Mouse (Mus musculus): ENCODE data around the gene Tjp3. TPM values are rescaled to one million over a fixed set of nuclear protein-coding genes. Genes with fewer than 3 reads are reported as not detected.
A peak's percentile ranks its signal among the peaks of the same experiment; 100 is the strongest.

The Tjp3 gene
- polyA plus RNA-seq, 1 experiment = 0.17 TPM

DNA sequence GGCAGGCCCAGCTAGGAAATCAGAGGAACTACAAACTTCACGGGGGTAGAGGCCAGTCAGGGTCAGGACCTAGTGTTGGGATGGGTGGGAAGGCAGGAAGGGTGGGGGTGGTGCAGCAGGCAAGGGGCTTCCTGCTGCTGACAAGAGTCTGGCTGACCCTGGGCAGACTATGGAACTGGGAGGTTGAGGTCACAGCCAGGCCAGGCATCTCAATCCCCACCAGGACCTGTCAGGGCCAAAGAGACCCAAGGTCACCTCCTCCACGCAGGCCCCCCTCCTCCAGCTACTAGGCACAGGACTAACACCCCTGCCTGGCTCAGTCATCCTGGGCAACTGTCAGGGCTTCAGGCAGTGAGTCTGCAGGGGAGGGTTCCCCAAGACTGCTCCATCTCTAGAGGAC, 36.6 kb upstream of the Tjp3 start:
- Histone ChIP-seq H3K4me1 (ENCODE audit: control insufficient read depth, insufficient read depth, low read length) (no peaks in the 10 kb centered on the region), H3K4me3 (ENCODE audit: insufficient read depth, low read length) (no peak overlapping the region), H3K27ac (ENCODE audit: insufficient read depth, low read length) (no peak overlapping the region)
- no peak for TF ChIP-seq POLR2A (IDR thresholded peaks at IDR 0.05; ENCODE audit: extremely low read depth, insufficient read depth, low read length)
- TF ChIP-seq CTCF (IDR thresholded peaks at IDR 0.05; ENCODE audit: extremely low read depth, insufficient read depth, low read length) = no peak

DNA sequence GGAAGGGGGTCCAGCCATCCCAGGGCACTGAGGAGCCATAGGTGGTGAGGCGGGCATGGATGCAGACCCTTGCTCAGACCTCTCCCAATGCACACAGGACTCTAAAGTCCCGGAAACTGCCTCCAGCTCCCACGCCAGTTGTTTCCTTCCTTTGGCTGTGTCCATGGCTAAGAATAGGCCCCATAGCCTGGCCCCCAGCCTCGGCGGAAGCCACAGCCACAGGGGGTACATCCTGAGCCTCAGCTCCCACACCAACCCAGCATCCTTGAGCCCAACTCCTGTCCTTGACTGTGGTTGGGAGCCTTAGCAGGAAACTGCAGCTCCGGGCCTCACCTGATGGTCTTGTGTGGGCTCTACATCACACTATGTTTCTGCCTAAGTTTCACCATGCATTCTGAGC, 35.5 kb upstream of the Tjp3 start:
- no peaks in the 10 kb centered on the region for H3K4me1 ChIP-seq (ENCODE audit: control insufficient read depth, insufficient read depth, low read length)
- peak overlapping the region; percentile 74 for H3K27ac ChIP-seq (ENCODE audit: insufficient read depth, low read length)
- TF ChIP-seq CTCF (IDR thresholded peaks at IDR 0.05; ENCODE audit: extremely low read depth, insufficient read depth, low read length) = no peak
- no peak for TF ChIP-seq POLR2A (IDR thresholded peaks at IDR 0.05; ENCODE audit: extremely low read depth, insufficient read depth, low read length)
- no peak overlapping the region for H3K4me3 ChIP-seq (ENCODE audit: insufficient read depth, low read length)

- no peak overlapping the region for H3K4me3 ChIP-seq (ENCODE audit: insufficient read depth, low read length)
- TF ChIP-seq CTCF (IDR thresholded peaks at IDR 0.05; ENCODE audit: extremely low read depth, insufficient read depth, low read length) (no peak), POLR2A (IDR thresholded peaks at IDR 0.05; ENCODE audit: extremely low read depth, insufficient read depth, low read length) (no peak)
- no peak overlapping the region for H3K27ac ChIP-seq (ENCODE audit: insufficient read depth, low read length)
- H3K4me1 ChIP-seq (ENCODE audit: control insufficient read depth, insufficient read depth, low read length) = no peaks in the 10 kb centered on the region
These were observed 34.4 kb upstream of the Tjp3 start for GRCm38 (mm10) chr10:81325781-81326180.

GRCm38 (mm10) chr10:81325176-81325575, 33.8 kb upstream of the Tjp3 start:
- TF ChIP-seq CTCF (IDR thresholded peaks at IDR 0.05; ENCODE audit: extremely low read depth, insufficient read depth, low read length) = no peak
- no peak for TF ChIP-seq POLR2A (IDR thresholded peaks at IDR 0.05; ENCODE audit: extremely low read depth, insufficient read depth, low read length)
- Histone ChIP-seq H3K4me3 (ENCODE audit: insufficient read depth, low read length) (no peak overlapping the region), H3K4me1 (ENCODE audit: control insufficient read depth, insufficient read depth, low read length) (no peaks in the 10 kb centered on the region)

DNA sequence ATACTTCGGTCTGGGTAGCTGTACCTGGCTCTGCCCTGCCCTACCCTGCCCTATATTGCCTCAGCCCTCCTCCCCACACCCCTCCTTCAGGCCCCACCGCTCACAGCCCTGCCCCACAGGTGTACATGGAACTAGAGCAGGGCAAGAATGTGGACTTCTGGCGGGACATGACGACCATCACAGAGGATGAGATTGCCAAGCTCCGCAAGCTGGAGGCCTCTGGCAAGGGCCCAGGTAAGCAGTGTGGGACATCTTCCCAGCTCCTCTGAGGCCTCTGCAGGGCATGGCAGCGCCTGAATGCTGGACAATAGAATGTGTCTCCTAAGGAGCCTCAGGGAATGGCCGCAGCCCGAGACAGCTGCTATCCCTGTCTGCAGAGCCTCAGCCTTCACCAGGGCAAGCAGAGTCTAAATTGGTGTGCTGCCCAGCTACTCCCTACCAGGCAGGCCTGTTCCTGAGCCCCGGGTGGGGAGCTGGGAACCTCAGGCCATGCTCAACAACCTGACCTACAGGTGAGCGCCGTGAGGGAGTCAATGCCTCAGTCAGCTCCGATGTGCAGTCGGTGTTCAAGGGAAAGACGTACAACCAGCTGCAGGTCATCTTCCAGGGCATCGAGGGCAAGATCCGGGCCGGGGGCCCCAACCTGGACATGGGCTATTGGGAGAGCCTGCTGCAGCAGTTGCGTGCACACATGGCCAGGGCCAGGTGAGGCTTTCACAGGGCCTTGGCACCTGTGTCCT, 32.6 kb upstream of the Tjp3 start:
- TF ChIP-seq CTCF (IDR thresholded peaks at IDR 0.05; ENCODE audit: extremely low read depth, insufficient read depth, low read length) (no peak), POLR2A (IDR thresholded peaks at IDR 0.05; ENCODE audit: extremely low read depth, insufficient read depth, low read length) (no peak)
- no peaks in the 10 kb centered on the region for H3K4me1 ChIP-seq (ENCODE audit: control insufficient read depth, insufficient read depth, low read length)
- no peak overlapping the region for H3K4me3 ChIP-seq (ENCODE audit: insufficient read depth, low read length)
- H3K27ac ChIP-seq (ENCODE audit: insufficient read depth, low read length) = no peak overlapping the region

More at GRCm38 (mm10) chr10:81325176-81325575, 33.8 kb upstream of the Tjp3 start:
- no peak overlapping the region for H3K27ac ChIP-seq (ENCODE audit: insufficient read depth, low read length)

DNA sequence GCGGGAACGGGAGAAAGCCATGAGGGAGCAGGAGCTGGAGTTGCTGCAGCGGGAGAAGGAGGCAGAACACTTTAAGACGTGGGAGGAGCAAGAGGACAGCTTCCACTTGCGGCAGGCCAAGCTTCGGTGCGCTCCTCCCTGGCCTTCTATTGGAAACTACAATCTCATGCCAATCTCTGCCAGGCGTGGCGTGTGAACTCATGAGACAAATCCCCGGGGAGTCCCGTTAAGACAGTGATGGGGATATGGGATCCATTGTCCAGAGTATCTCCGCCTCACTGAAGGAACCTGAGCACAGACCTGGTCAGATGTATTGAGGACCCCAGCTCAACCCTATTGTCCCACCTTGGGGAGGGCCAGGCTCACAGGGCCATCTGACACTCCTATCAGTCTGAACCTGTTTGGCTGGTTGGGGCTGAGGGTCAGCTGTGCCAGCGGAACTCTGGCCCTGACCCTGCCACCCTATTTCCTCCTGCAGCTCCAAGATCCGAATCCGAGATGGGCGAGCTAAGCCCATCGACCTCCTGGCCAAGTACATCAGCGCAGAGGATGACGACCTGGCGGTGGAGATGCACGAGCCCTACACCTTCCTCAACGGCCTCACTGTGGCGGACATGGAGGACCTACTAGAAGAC, 31.9 kb upstream of the Tjp3 start:
- Histone ChIP-seq H3K4me1 (ENCODE audit: control insufficient read depth, insufficient read depth, low read length) (no peaks in the 10 kb centered on the region), H3K27ac (ENCODE audit: insufficient read depth, low read length) (no peak overlapping the region), H3K4me3 (ENCODE audit: insufficient read depth, low read length) (no peak overlapping the region)
- no peak for TF ChIP-seq CTCF (IDR thresholded peaks at IDR 0.05; ENCODE audit: extremely low read depth, insufficient read depth, low read length)

DNA sequence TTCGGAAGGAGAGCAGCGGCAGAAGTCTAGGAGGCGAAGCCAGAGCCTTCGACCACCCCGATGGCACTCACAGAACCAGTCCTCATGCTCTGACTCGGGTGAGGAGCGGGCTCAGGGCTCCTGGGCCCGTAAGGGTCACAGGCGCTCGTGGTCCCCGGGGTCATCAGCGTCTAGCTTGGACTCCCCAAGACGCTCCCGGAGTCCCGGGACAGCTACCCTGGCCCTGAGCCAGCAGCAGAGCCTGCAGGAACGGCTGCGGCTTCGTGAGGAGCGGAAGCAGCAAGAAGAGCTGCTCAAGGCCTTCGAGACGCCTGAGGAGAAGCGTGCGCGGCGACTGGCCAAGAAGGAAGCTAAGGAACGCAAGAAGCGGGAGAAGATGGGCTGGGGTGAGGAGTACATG, 31.1 kb upstream of the Tjp3 start:
- Histone ChIP-seq H3K4me1 (ENCODE audit: control insufficient read depth, insufficient read depth, low read length) (no peaks in the 10 kb centered on the region), H3K4me3 (ENCODE audit: insufficient read depth, low read length) (no peak overlapping the region), H3K27ac (ENCODE audit: insufficient read depth, low read length) (no peak overlapping the region)
- TF ChIP-seq POLR2A (IDR thresholded peaks at IDR 0.05; ENCODE audit: extremely low read depth, insufficient read depth, low read length) (no peak), CTCF (IDR thresholded peaks at IDR 0.05; ENCODE audit: extremely low read depth, insufficient read depth, low read length) (no peak)

GRCm38 (mm10) chr10:81321436-81321835, 30.1 kb upstream of the Tjp3 start:
- Histone ChIP-seq H3K4me3 (ENCODE audit: insufficient read depth, low read length) (peak overlapping the region; percentile 32), H3K27ac (ENCODE audit: insufficient read depth, low read length) (peak overlapping the region; percentile 89), H3K4me1 (ENCODE audit: control insufficient read depth, insufficient read depth, low read length) (no peaks in the 10 kb centered on the region)
- TF ChIP-seq CTCF (IDR thresholded peaks at IDR 0.05; ENCODE audit: extremely low read depth, insufficient read depth, low read length) = no peak
- TF ChIP-seq POLR2A (IDR thresholded peaks at IDR 0.05; ENCODE audit: extremely low read depth, insufficient read depth, low read length) = no peak

- Histone ChIP-seq H3K4me3 (ENCODE audit: insufficient read depth, low read length) (peak within 1 kb of the TSS; percentile 32), H3K27ac (ENCODE audit: insufficient read depth, low read length) (peak within 1 kb of the TSS; percentile 89), H3K4me1 (ENCODE audit: control insufficient read depth, insufficient read depth, low read length) (no peaks in the 10 kb centered on the region)
- no peak for TF ChIP-seq CTCF (IDR thresholded peaks at IDR 0.05; ENCODE audit: extremely low read depth, insufficient read depth, low read length)
- peak; percentile 39; the same call in 1 of the 2 replicates for TF ChIP-seq POLR2A (IDR thresholded peaks at IDR 0.05; ENCODE audit: extremely low read depth, insufficient read depth, low read length)
These were observed 29.4 kb upstream of the Tjp3 start, which contains the start of gene Cactin for GRCm38 (mm10) chr10:81320550-81321347. TSS of gene Cactin (plus strand) at chr10:81321103.
